ENCODE assay signal across 15 mouse cellular contexts in genomic region chr6:84051032-84051431, GRCm38 (mm10). TPM values are rescaled to one million over a fixed set of nuclear protein-coding genes. Genes with fewer than 3 reads are reported as not detected.
DNase-seq lines count a peak whose midpoint lies in the region; ATAC-seq lines count a peak whose summit lies in the region.
"Had no signal": no experiment of that assay in that cellular context is flagged by ENCODE, and none has a peak within 500 bp of the region (broad histone marks: within the 10 kb centered on the region; RNA-seq: fewer than 3 reads in every experiment).

No protein-coding gene starts in this region.

- ATAC-seq in kidney, embryonic 15.5 days (replicated peaks; ENCODE audit: low FRiP score), result no peak
- no peak for ATAC-seq in activated CD4-positive, CD25-positive, alpha-beta regulatory T cell, adult 4 months
- ATAC-seq: liver, postnatal 0 days had no signal

- no peak overlapping the region for H3K9ac ChIP-seq in kidney, embryonic 15.5 days
- H3K9ac ChIP-seq: embryonic facial prominence, embryonic 15.5 days; hindbrain, embryonic 15.5 days; liver, postnatal 0 days; midbrain, embryonic 12.5 days had no signal

- no peak overlapping the region for H3K4me3 ChIP-seq in kidney, embryonic 15.5 days (replicated peaks)
- H3K4me3 ChIP-seq: embryonic facial prominence, embryonic 15.5 days; hindbrain, embryonic 15.5 days; midbrain, embryonic 12.5 days had no signal

- no peaks in the 10 kb centered on the region for H3K27me3 ChIP-seq in kidney, embryonic 15.5 days
- H3K27me3 ChIP-seq: embryonic facial prominence, embryonic 15.5 days; hindbrain, embryonic 15.5 days; midbrain, embryonic 12.5 days had no signal

- DNase-seq in adrenal gland, postnatal 10 days, result peak; percentile 32
- no peak for DNase-seq in adrenal gland, adult 18-20 months (ENCODE audit: low spot score in 2 of 2)
- peak; percentile 21 to 42 for DNase-seq in kidney, adult 8-10 months
- DNase-seq in heart, postnatal 14 days, result peak; percentile 26 to 27
- peak; percentile 12 for DNase-seq in lung, postnatal 25 days (ENCODE audit: low spot score)
- no peak for DNase-seq in layer of hippocampus, adult 18-20 months (ENCODE audit: low spot score in 2 of 2)
- DNase-seq: cerebellum, adult 9-11 months; layer of hippocampus, adult 9-11 months; liver, postnatal 0 days; thymus, adult 18-20 months had no signal

- no peak overlapping the region for H3K27ac ChIP-seq in kidney, embryonic 15.5 days
- H3K27ac ChIP-seq: embryonic facial prominence, embryonic 15.5 days; hindbrain, embryonic 15.5 days; midbrain, embryonic 12.5 days had no signal

- H3K9me3 ChIP-seq in kidney, embryonic 15.5 days (replicated peaks), result no peaks in the 10 kb centered on the region
- H3K9me3 ChIP-seq: embryonic facial prominence, embryonic 15.5 days; hindbrain, embryonic 15.5 days; midbrain, embryonic 12.5 days had no signal

- H3K36me3 ChIP-seq in kidney, embryonic 15.5 days, result no peaks in the 10 kb centered on the region
- H3K36me3 ChIP-seq: embryonic facial prominence, embryonic 15.5 days; hindbrain, embryonic 15.5 days; midbrain, embryonic 12.5 days had no signal

- whole genome bisulfite sequencing in kidney, embryonic 15.5 days, result 45% methylated on average over 6 of the region's 6 CpGs

- intact Hi-C loops in heart, postnatal 14 days (cut with DNase I), result no loop called here

- peaks cover 8% of the 10 kb centered on the region for H3K4me1 ChIP-seq in kidney, embryonic 15.5 days
- H3K4me1 ChIP-seq: embryonic facial prominence, embryonic 15.5 days; hindbrain, embryonic 15.5 days had no signal

- no peak overlapping the region for H3K4me2 ChIP-seq in kidney, embryonic 15.5 days
- H3K4me2 ChIP-seq: embryonic facial prominence, embryonic 15.5 days; hindbrain, embryonic 15.5 days; midbrain, embryonic 12.5 days had no signal

RNA-seq across cellular contexts. Expression of gene Dysf, which starts 42.6 kb away (rescaled TPM):
- total RNA-seq in adrenal gland, postnatal 10 days (2021), result 10 to 100 TPM; 35.0 to 51.6 TPM
- total RNA-seq in adrenal gland, adult 18-20 months (2021), result 10 to 100 TPM; 42.0 to 53.0 TPM
- polyA plus RNA-seq in kidney, embryonic 15.5 days (2015; fragmentation: Nextera tagmentation; extraction: Ambion mirVana), result 15.3 and 15.6 TPM in 2 replicates
- 100 to 1,000 TPM; 115 to 119 TPM for total RNA-seq in heart, postnatal 14 days (2021)
- total RNA-seq in layer of hippocampus, adult 18-20 months (2021), result 1 to 10 TPM; 1.5 to 2.9 TPM
- polyA plus RNA-seq in activated CD4-positive, CD25-positive, alpha-beta regulatory T cell, adult 4 months (2017; shearing (Covaris generic)), result not detected

Comparison
In these comparisons a context has a peak if more than half of its experiments do, and no peak if none do; other contexts are left out.
1. DNase-seq: peak in adrenal gland, postnatal 10 days (single experiment), kidney, adult 8-10 months (2 of 2), heart, postnatal 14 days (2 of 2) and lung, postnatal 25 days (single experiment); none in adrenal gland, adult 18-20 months (0 of 2) and layer of hippocampus, adult 18-20 months (0 of 2).
2. RNA of gene Dysf, which starts 42.6 kb away (total RNA-seq): 115 to 119 TPM in heart, postnatal 14 days, 42.0 to 53.0 TPM in adrenal gland, adult 18-20 months and 35.0 to 51.6 TPM in adrenal gland, postnatal 10 days; 1.5 to 2.9 TPM in layer of hippocampus, adult 18-20 months; every median in the first group is over 4 times any median in the second.